In genomic region chr4:10051296-10052267, GRCm38 (mm10) we compare ENCODE assay signal across 16 mouse cellular contexts.
DNase-seq lines count a peak whose midpoint lies in the region; ATAC-seq lines count a peak whose summit lies in the region.
"Had no signal": no experiment of that assay in that cellular context is flagged by ENCODE, and none has a peak within 500 bp of the region (broad histone marks: within the 10 kb centered on the region; RNA-seq: fewer than 3 reads in every experiment).

No protein-coding gene starts in this region.

- peak; percentile 28 for DNase-seq in hindbrain, embryonic 11.5 days (ENCODE audit: low spot score)
- no peak for DNase-seq in hindbrain, embryonic 10.5 days (ENCODE audit: low spot score)
- DNase-seq in kidney, postnatal 36 days: no peak
- DNase-seq in kidney, postnatal 25 days: no peak
- DNase-seq: cerebellum, postnatal 25 days; gastrocnemius, postnatal 10 days; heart, postnatal 4 days; kidney, adult 9 months; lung, adult 18-20 months had no signal

- H3K4me1 ChIP-seq in hindbrain, embryonic 11.5 days (replicated peaks; ENCODE audit: control insufficient read depth, insufficient read depth, low read length): no peaks in the 10 kb centered on the region
- no peaks in the 10 kb centered on the region for H3K4me1 ChIP-seq in hindbrain, embryonic 10.5 days (replicated peaks)
- H3K4me1 ChIP-seq in forebrain, embryonic 13.5 days: peaks cover 8% of the 10 kb centered on the region; the same call in 1 of the 2 replicates
- peaks cover 4% of the 10 kb centered on the region; the same call in 1 of the 2 replicates for H3K4me1 ChIP-seq in hindbrain, embryonic 16.5 days (ENCODE audit: control insufficient read depth, insufficient read depth, low read depth, low read length)
- no peaks in the 10 kb centered on the region for H3K4me1 ChIP-seq in midbrain, embryonic 16.5 days (ENCODE audit: control insufficient read depth, insufficient read depth, low read length)
- H3K4me1 ChIP-seq: megakaryocyte, embryonic 14.5 days had no signal

- no peak overlapping the region for H3K27ac ChIP-seq in hindbrain, embryonic 11.5 days (ENCODE audit: low read depth, low read length)
- no peak overlapping the region for H3K27ac ChIP-seq in hindbrain, embryonic 10.5 days
- H3K27ac ChIP-seq in forebrain, embryonic 13.5 days: no peak overlapping the region
- no peak overlapping the region for H3K27ac ChIP-seq in hindbrain, embryonic 16.5 days (ENCODE audit: low read depth, low read length)
- H3K27ac ChIP-seq in midbrain, embryonic 16.5 days (ENCODE audit: low read length): no peak overlapping the region

- no peaks in the 10 kb centered on the region for H3K27me3 ChIP-seq in hindbrain, embryonic 11.5 days (ENCODE audit: control insufficient read depth, insufficient read depth, low read length)
- no peaks in the 10 kb centered on the region for H3K27me3 ChIP-seq in hindbrain, embryonic 10.5 days (ENCODE audit: insufficient read depth, poor library complexity, severe bottlenecking)
- H3K27me3 ChIP-seq in forebrain, embryonic 13.5 days: no peaks in the 10 kb centered on the region
- no peaks in the 10 kb centered on the region for H3K27me3 ChIP-seq in hindbrain, embryonic 16.5 days (replicated peaks; ENCODE audit: control insufficient read depth, insufficient read depth, low read length)
- H3K27me3 ChIP-seq in midbrain, embryonic 16.5 days (ENCODE audit: control insufficient read depth, insufficient read depth, low read depth, low read length): no peaks in the 10 kb centered on the region

- H3K4me3 ChIP-seq in hindbrain, embryonic 11.5 days (ENCODE audit: low read depth, low read length): no peak overlapping the region
- H3K4me3 ChIP-seq in hindbrain, embryonic 10.5 days: no peak overlapping the region
- no peak overlapping the region for H3K4me3 ChIP-seq in forebrain, embryonic 13.5 days
- no peak overlapping the region for H3K4me3 ChIP-seq in hindbrain, embryonic 16.5 days (ENCODE audit: low read length)
- no peak overlapping the region for H3K4me3 ChIP-seq in midbrain, embryonic 16.5 days (ENCODE audit: low read depth, low read length)
- H3K4me3 ChIP-seq: erythroblast, embryonic 14.5 days; megakaryocyte, embryonic 14.5 days had no signal

- ATAC-seq in hindbrain, embryonic 11.5 days (ENCODE audit: low FRiP score): peak; percentile 89
- ATAC-seq in forebrain, embryonic 13.5 days: peak; percentile 91
- ATAC-seq in hindbrain, embryonic 16.5 days: peak; percentile 84
- ATAC-seq in midbrain, embryonic 16.5 days: peak; percentile 58; the same call in 1 of the 2 replicates
- no peak for ATAC-seq in frontal cortex, adult (ENCODE audit: low TSS enrichment)

- no peaks in the 10 kb centered on the region for H3K36me3 ChIP-seq in hindbrain, embryonic 11.5 days (ENCODE audit: control insufficient read depth, insufficient read depth, low read length)
- no peaks in the 10 kb centered on the region for H3K36me3 ChIP-seq in hindbrain, embryonic 10.5 days
- no peaks in the 10 kb centered on the region for H3K36me3 ChIP-seq in forebrain, embryonic 13.5 days (ENCODE audit: poor library complexity, severe bottlenecking)
- H3K36me3 ChIP-seq in hindbrain, embryonic 16.5 days (ENCODE audit: control insufficient read depth, insufficient read depth, low read length): no peaks in the 10 kb centered on the region
- H3K36me3 ChIP-seq in midbrain, embryonic 16.5 days (ENCODE audit: control insufficient read depth, insufficient read depth, low read length): no peaks in the 10 kb centered on the region

- H3K9ac ChIP-seq in hindbrain, embryonic 11.5 days (ENCODE audit: low read depth, low read length): no peak overlapping the region
- H3K9ac ChIP-seq in forebrain, embryonic 13.5 days: no peak overlapping the region
- no peak overlapping the region for H3K9ac ChIP-seq in hindbrain, embryonic 16.5 days (ENCODE audit: low read depth, low read length)
- no peak overlapping the region for H3K9ac ChIP-seq in midbrain, embryonic 16.5 days (ENCODE audit: low read depth, low read length)

- H3K9me3 ChIP-seq in hindbrain, embryonic 11.5 days (ENCODE audit: control insufficient read depth, low read length): no peaks in the 10 kb centered on the region
- no peaks in the 10 kb centered on the region for H3K9me3 ChIP-seq in hindbrain, embryonic 10.5 days
- H3K9me3 ChIP-seq in forebrain, embryonic 13.5 days (replicated peaks): no peaks in the 10 kb centered on the region
- no peaks in the 10 kb centered on the region for H3K9me3 ChIP-seq in hindbrain, embryonic 16.5 days (ENCODE audit: control insufficient read depth, low read length)
- no peaks in the 10 kb centered on the region for H3K9me3 ChIP-seq in midbrain, embryonic 16.5 days (replicated peaks; ENCODE audit: control insufficient read depth, low read length, poor library complexity, severe bottlenecking)

- H3K4me2 ChIP-seq in hindbrain, embryonic 11.5 days (replicated peaks; ENCODE audit: low read depth, low read length): no peak overlapping the region
- H3K4me2 ChIP-seq in forebrain, embryonic 13.5 days: no peak overlapping the region
- no peak overlapping the region for H3K4me2 ChIP-seq in hindbrain, embryonic 16.5 days (ENCODE audit: low read length)
- H3K4me2 ChIP-seq in midbrain, embryonic 16.5 days (ENCODE audit: low read length): no peak overlapping the region
- H3K4me2 ChIP-seq: heart, embryonic 11.5 days had no signal

- 75% methylated on average over 5 of the region's 5 CpGs for WGBS in hindbrain, embryonic 11.5 days
- WGBS in hindbrain, embryonic 10.5 days: 81% methylated on average over 5 of the region's 5 CpGs
- 51% methylated on average over 5 of the region's 5 CpGs for WGBS in forebrain, embryonic 13.5 days
- 50% methylated on average over 5 of the region's 5 CpGs for WGBS in hindbrain, embryonic 16.5 days
- WGBS in midbrain, embryonic 16.5 days: 64% methylated on average over 5 of the region's 5 CpGs
